Mouse (Mus musculus): ENCODE data around the gene Pde6h.

GRCm38 (mm10) chr6:136954192-136954591, 30.6 kb downstream of the Pde6h start:
- TF ChIP-seq GATA1 (IDR thresholded peaks at IDR 0.05; ENCODE audit: low read length) (no peak), TAL1 (IDR thresholded peaks at IDR 0.05; ENCODE audit: low read length) (no peak)

Data from erythroblast, embryonic 14.5 days (primary cell).